Mouse (Mus musculus) liver, embryonic 14.5 days (tissue): ENCODE measurements at regions not wholly inside any gene's neighbourhood (a gene's known extent, or its start where the extent isn't known, plus 50 kb on each side); places are given as distances from the start of the nearest gene placed in this dataset.

ENCODE experiments used
- CTCF ChIP-seq: IDR thresholded peaks from 2 replicates; pipeline ENCODE4 v1.5.1; 2016; ENCODE audit warnings: antibody characterized with exemption, low read depth, control low read depth
- EP300 ChIP-seq: IDR thresholded peaks from 2 replicates; pipeline ENCODE4 v1.6.1; 2016; ENCODE audit warnings: antibody characterized with exemption, low read depth

GRCm38 (mm10) chr7:37338067-37338501 is 435.4 kb downstream of the Zfp536 start:
- TF ChIP-seq CTCF, result no peak
- TF ChIP-seq EP300, result no peak
